Mouse (Mus musculus) embryonic facial prominence, embryonic 12.5 days (tissue): ENCODE results near the gene Mia2. TPM values are rescaled to one million over a fixed set of nuclear protein-coding genes. Genes with fewer than 3 reads are reported as not detected.

Experiments used
- microRNA-seq: library from miRNA; unstranded; fragments of <30 nt; microRNA quantifications from one replicate; pipeline ENCODE4, GENCODE M21; 2017
- polyA plus RNA-seq: library from polyadenylated mRNA; unstranded; fragments of >200 nt; fragmentation: Nextera tagmentation; extraction: Ambion mirVana; gene quantifications from 2 replicates; pipeline ENCODE4 v1.2.1, GENCODE M21; 2016

Gene Mia2
- polyA plus RNA-seq, 1 experiment from 2014 or later, result 60.3 TPM

Small RNAs within 50 kb of the gene (microRNA-seq; reads per million reads assigned to microRNA genes)
- gene Gm27284, result not detected

Other genes with a start within 250 kb of the Mia2 start
- gene Sec23a, start 83.8 kb upstream of the Mia2 start, polyA plus RNA-seq, result 90.9 and 97.6 TPM in 2 replicates
- 34.2 and 36.6 TPM in 2 replicates for gene Gemin2, start 82.4 kb upstream of the Mia2 start, polyA plus RNA-seq
- gene Trappc6b, start 34.3 kb upstream of the Mia2 start, polyA plus RNA-seq, result 78.4 and 82.9 TPM in 2 replicates
- 115 and 128 TPM in 2 replicates for gene Pnn, start 28.9 kb upstream of the Mia2 start, polyA plus RNA-seq
- gene Fbxo33, start 123.9 kb downstream of the Mia2 start, polyA plus RNA-seq, result 10.4 and 10.6 TPM in 2 replicates